Mouse (Mus musculus) embryonic stem cell, embryonic (primary cell): ENCODE data around the gene Sytl2.

Experiments
- CTCF ChIA-PET, 4 experiments: fragments of 300-600 bp in 2 of 4; fragments of 350-600 bp in 2 of 4; sonication (Branson Sonifier 250); formaldehyde crosslinking; loops; one replicate each; lab custom pipeline; 2022; ENCODE audit warnings: inconsistent platforms in 2 of 4; lab: Charles Lee
- POLR2A ChIA-PET, 4 experiments: fragments of 300-600 bp in 2 of 4; fragments of 350-600 bp in 2 of 4; sonication (Branson Sonifier 250); formaldehyde crosslinking; loops; one replicate each; lab custom pipeline; 2022; ENCODE audit warnings: antibody characterized with exemption in 4 of 4, inconsistent platforms in 1 of 4; lab: Charles Lee

Gene Sytl2

DNA sequence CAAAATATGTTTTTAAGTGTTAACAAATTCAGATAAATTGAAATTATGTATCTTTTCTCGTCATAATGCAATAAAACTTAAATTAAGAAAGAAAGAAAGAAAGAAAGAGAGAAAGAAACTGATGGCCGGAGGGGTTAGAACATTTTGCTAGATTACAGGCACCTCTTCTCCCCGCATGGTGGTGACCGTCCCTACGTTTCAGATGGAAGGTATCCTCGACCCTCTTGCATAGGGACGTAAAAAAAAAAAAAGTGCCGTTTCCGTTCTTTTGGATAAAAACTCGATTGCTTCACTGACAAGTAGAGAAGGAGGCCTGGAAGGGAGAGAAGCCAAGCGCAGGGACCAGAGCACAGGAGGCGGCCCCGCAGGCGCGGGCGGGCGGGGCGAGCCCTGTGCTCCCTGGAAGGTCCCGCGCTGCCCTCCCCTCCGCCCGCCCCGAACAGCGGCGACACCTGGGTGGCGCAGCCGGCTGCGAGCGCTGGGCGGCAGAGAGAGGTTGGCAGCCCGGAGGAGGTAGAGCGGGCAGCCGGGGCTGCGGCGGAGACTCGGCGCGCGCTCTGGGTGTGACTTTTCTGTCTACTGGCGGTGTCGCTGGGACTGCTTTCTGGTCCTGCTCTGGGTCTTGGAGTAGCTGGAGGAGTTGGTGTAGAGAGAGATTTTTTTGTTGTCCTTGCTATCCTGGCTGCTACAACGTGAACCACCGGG, at the start of gene Sytl2:
Gene Sytl2, plus strand, starts transcription at position 311 of the 705 bp plus-strand sequence.
- ChIA-PET POLR2A (interaction anchor here in 3 of 4 experiments (0.6 to 1.1 kb wide), 4 partner anchors 12 to 784 kb away, joined by 3 to 4 read pairs (median 3); no protein-coding TSS in a partner anchor), CTCF (interaction anchor here in 2 of 4 experiments (0.6 to 1.1 kb wide), 3 partner anchors 16 to 108 kb away, joined by 3 to 8 read pairs (median 5); no protein-coding TSS in a partner anchor)

DNA sequence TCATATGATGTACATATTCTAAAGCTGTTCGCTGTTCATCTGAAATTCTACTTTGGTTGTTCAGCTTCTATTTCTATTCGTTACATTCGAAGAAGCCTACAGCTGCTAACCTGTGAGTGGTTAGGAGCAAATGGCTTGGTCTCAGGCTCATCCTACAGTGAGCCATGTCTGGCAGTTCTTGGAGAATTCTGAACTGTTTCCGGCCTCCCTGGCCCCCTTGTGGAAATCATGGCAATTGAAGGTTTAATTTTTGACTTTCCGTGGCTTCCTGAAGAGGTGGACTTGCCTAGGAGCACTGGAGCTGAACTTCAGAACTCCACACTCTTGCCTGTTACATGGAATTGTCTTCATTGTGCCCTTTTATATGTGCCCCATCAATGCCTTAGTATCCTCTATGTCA, 49.1 kb upstream of the Sytl2 start:
- ChIA-PET CTCF (no interaction called here), POLR2A (no interaction called here)

DNA sequence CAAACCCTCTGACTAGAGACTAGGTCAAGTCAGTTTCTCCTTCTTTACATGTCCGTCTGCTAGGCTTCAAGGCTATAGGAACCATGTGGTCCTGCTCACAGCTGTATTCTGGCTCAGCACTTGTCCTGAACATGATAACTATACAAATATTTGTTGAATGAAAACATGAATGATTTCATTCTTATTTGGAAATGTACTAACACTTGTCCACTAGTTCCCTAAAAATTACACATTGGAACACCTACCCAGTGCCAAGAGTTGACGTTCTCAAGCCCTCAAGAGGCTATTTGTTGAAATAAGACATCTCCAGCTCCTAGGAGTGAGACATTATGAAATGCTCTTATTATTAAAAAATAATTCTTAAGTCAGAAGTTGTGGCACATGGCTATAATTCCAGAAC, 43.4 kb upstream of the Sytl2 start:
- CTCF ChIA-PET: no interaction called here

DNA sequence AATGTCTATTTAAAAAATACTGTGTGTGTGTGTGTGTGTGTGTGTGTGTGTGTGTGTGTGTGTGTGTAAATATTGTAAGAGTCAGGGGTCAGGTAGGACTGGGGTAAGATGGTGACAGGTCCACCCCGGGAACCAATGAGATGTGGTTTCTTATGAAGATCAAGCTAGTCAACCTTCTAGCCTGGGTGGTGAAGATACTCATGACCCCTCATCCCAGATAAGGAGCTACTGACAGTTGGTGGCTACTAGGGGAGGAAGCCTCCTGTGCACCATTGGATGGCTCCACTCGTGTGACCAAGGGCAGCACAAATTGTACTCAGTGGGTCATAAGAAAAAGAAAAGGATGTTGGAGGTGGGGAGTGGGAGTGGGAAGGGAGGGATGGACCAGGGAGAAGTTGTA, 42.2 kb upstream of the Sytl2 start:
- CTCF ChIA-PET: interaction anchor here in 1 of 4 experiments (0.8 kb wide), 1 partner anchor 368 kb away, joined by 14 read pairs; no protein-coding TSS in a partner anchor
- POLR2A ChIA-PET: interaction anchor here in 1 of 4 experiments (0.7 kb wide), 1 partner anchor 1172 kb away, joined by 3 read pairs; no protein-coding TSS in a partner anchor

More for the DNA sequence above, 43.4 kb upstream of the Sytl2 start:
- POLR2A ChIA-PET: no interaction called here

GRCm38 (mm10) chr7:90261902-90262599, 40.0 kb upstream of the Sytl2 start:
- POLR2A ChIA-PET: no interaction called here
- CTCF ChIA-PET: no interaction called here

DNA sequence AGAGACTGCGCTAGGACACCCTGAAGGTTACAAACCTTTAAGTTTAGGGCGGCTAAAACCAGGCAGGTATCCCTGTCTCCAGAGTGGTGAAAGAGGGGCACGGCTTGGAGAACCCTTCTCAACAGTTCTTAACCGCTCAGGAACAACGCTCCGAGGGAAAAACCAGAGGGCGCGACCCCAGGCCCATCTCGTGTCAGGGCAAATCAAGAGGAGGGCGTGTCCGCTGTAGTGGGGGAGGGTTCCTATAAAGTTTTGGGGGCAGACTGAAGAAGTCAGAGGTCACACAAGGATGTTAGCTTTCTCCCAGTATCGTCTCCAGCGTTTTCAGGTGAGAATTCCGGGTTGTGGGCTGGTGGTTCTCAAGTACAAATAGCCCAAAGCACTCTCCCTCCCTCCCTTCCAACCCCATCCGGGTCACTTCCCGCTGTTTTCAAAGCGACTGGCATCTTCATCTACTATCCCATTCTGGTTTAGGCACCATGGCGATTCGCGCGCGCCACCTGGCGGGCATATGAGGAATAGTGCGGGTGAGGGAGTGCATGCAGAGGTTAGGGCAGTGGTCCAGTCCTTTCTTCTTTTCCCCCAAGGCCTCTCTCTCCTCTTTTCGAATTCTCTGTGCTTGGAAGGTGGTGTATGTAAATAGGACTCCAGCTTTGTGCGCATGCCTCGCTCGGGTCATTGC, 36.6 kb upstream of the Sytl2 start, which contains the start of gene Ccdc83:
Gene Ccdc83, minus strand, starts transcription at position 489 of the 682 bp plus-strand sequence.
- CTCF ChIA-PET: no interaction called here
- POLR2A ChIA-PET: no interaction called here

GRCm38 (mm10) chr7:90270141-90270540, 31.9 kb upstream of the Sytl2 start:
- POLR2A ChIA-PET: no interaction called here
- CTCF ChIA-PET: no interaction called here

DNA sequence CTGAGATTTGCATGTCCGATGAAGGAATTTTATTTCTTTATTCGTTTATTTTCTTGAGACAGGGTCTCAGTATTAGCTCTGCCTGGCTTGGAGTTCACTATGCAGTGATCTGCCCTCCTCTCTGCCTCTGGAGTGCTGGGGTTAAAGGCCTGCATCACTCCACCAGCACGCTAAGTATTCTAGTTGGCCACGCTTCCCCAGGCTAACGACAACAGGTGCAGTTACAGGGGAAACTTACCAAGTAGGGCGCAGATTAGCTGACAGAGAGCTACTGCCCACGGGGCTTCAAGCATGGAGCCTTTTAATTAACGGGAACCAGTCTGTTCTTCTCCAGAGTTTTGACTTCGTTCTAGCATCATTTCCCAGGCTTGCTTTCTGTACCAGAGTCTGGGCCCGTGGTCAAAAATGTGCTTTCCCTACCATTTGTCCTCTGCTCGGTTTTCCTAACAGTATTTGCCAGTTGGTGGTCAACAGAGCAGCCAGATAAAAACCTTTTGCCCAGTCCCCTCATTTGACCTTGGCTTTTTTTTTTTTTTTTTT, 27.4 kb upstream of the Sytl2 start:
- ChIA-PET CTCF (no interaction called here), POLR2A (no interaction called here)

DNA sequence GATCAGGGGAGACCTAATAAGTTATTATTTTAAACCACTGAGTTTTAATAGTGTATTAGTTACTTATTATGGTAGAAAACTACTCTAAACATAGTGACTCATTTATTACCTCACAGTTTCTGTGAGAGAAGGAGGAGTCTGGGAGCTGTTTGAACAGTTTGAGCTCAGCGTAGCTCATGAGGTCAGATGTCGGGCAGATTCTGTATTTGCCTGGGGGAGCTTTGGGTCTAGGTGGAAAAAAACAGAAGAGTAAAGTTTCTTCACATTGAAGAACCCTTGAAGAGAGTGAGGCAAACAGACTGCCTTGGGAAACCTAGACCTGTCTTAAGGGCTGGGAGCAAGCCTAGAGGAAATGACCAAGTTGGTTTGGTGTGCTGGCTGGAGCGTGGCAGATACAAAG, 24.8 kb upstream of the Sytl2 start:
- CTCF ChIA-PET: interaction anchor here in 1 of 4 experiments (0.6 kb wide), 1 partner anchor 25 kb away, joined by 8 read pairs; the partner anchor contains the start of gene Sytl2
- POLR2A ChIA-PET: no interaction called here

GRCm38 (mm10) chr7:90277769-90278168, 24.3 kb upstream of the Sytl2 start:
- ChIA-PET POLR2A (no interaction called here), CTCF (no interaction called here)

DNA sequence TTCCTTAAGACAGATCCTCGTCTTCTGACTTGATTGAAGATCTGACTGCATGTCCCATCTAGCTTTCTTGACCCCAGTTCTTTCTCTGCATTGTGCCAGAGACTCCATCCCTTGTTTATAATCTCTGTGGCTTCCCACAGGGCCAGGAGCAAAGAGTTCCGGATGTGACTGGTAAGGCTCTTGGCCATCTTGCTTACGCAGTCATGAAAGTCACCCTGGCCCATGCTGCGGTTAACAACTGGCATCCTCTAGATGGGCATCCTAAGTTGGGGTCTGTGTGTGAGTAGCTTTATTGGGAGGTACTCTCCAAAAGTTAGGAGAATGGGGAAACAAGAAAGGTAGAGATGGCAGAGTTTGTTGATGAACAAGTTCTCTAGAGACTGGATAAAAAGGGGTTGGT, 22.9 kb upstream of the Sytl2 start:
- CTCF ChIA-PET: no interaction called here

DNA sequence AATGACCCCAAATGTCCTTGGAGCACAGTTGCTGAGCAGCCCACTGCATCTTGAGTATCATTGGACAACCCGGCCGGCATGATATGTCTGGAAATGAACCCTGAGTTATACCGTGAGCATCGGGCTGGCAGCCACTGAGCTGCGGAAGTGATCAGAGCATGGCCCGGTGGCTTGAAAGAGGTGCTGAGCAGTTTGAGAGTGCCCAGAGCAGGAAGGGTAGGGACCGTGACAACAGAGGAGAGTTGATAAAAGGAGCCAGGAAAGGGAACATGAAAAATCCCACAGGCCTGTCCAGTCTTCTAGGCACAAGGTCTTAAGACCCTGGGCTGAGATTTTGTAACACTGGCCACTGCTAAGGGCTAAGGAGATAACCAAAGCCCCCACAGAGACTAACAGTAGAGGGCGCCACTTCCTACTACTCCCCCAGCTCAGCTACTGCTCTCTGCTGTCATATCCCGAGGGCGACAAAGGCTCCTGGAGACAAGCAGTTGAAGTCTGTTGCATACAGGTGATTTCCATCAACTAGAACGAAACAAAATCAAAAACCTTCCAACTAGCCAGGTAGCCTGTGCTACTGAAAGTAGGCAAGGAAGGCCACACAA, 21.7 kb upstream of the Sytl2 start:
- CTCF ChIA-PET: interaction anchor here (0.6 to 1.3 kb wide), 7 partner anchors 11 to 1151 kb away, joined by 3 to 8 read pairs (median 3); no protein-coding TSS in a partner anchor
- POLR2A ChIA-PET: no interaction called here

More for the DNA sequence above, 22.9 kb upstream of the Sytl2 start:
- POLR2A ChIA-PET: no interaction called here

DNA sequence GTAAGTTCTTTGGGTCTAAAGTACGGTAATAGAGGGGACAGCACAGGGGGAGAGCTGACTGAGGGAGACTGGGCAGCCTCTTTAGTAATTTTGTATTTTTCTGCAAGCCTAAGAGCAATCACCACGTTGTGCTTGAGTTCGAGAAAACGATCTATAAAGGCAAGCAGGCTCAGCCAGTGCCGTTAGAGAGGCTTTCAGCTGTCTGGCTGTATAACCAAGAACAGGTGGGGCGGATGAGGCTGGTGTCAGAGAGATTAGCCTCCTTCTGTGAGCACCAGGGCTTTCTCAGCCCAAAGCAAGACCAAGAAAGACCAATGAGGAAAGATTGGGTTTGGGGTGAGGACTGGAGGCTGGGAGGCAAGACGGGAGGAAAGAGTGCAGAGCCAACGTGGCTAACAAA, 21.2 kb upstream of the Sytl2 start:
- ChIA-PET CTCF (interaction anchor here (0.6 to 1.3 kb wide), 5 partner anchors 12 to 699 kb away, joined by 3 to 8 read pairs (median 4); no protein-coding TSS in a partner anchor), POLR2A (no interaction called here)

GRCm38 (mm10) chr7:90281759-90282546, 20.1 kb upstream of the Sytl2 start:
- CTCF ChIA-PET: no interaction called here

DNA sequence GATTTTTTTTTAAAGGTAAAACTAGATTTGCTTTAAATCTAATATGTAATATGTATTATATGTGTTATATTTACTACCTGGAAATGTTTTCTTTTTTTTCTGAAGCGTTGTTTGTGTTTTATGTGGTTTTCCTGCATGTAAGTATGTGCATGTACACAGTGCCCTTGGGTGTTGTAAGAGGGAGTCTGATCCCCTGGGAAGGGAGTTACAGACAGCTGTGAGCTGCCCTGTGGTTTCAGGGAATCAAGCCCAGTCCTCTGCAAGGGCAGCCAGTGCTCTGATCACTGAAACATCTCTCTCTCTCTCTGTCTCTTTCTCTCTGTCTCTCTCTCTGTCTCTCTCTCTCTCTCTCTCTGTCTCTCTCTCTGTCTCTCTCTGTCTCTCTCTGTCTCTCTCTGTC, 19.3 kb upstream of the Sytl2 start:
- POLR2A ChIA-PET: no interaction called here

More at GRCm38 (mm10) chr7:90281759-90282546, 20.1 kb upstream of the Sytl2 start:
- POLR2A ChIA-PET: no interaction called here

GRCm38 (mm10) chr7:90284793-90285192, 17.3 kb upstream of the Sytl2 start:
- ChIA-PET CTCF (interaction anchor here in 1 of 4 experiments (0.6 kb wide), 1 partner anchor 223 kb away, joined by 7 read pairs; no protein-coding TSS in a partner anchor), POLR2A (no interaction called here)

More for the DNA sequence above, 19.3 kb upstream of the Sytl2 start:
- CTCF ChIA-PET: no interaction called here

DNA sequence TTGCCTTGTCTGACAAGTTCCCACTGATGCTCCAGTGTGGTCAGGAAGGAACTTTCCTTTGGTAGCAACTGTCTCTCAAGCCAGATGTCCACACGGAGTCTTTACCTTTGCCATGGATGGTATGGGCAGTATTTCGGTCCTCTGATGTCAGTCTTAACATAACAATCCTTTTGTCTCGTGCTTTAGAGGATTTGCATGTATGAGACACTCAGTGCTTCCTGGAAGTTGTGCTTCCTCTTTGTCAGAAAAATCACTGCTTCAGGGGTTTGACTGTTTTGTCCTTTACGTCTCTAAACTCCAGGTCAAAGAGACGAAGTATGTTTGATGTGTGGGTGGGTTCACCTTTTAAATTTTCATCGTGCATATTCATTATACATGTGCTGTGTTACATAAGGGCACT, 10.2 kb upstream of the Sytl2 start:
- ChIA-PET CTCF (interaction anchor here in 1 of 4 experiments (1.2 kb wide), 1 partner anchor 384 kb away, joined by 3 read pairs; no protein-coding TSS in a partner anchor), POLR2A (no interaction called here)
